Mouse (Mus musculus): ENCODE results near the gene Kcnma1. TPM values are rescaled to one million over a fixed set of nuclear protein-coding genes. Genes with fewer than 3 reads are reported as not detected.

The Kcnma1 gene
- total RNA-seq, 1 experiment from 2014 or later, result not detected

GRCm38 (mm10) chr14:23563180-23563579 lies 451.1 kb downstream of the Kcnma1 start:
- no peak for ATAC-seq (replicated peaks; ENCODE audit: low read depth, poor library complexity, severe bottlenecking)

GRCm38 (mm10) chr14:23555647-23556046 lies 458.6 kb downstream of the Kcnma1 start:
- no peak for ATAC-seq (replicated peaks; ENCODE audit: low read depth, poor library complexity, severe bottlenecking)

- ATAC-seq (replicated peaks; ENCODE audit: low read depth, poor library complexity, severe bottlenecking), result no peak
Observed at GRCm38 (mm10) chr14:23552252-23552974, 461.9 kb downstream of the Kcnma1 start.

- ATAC-seq (replicated peaks; ENCODE audit: low read depth, poor library complexity, severe bottlenecking), result no peak
Observed at GRCm38 (mm10) chr14:23550467-23550866, 463.8 kb downstream of the Kcnma1 start.

GRCm38 (mm10) chr14:23542131-23542530 lies 472.2 kb downstream of the Kcnma1 start:
- no peak for ATAC-seq (replicated peaks; ENCODE audit: low read depth, poor library complexity, severe bottlenecking)

GRCm38 (mm10) chr14:23539621-23540020 lies 474.7 kb downstream of the Kcnma1 start:
- no peak for ATAC-seq (replicated peaks; ENCODE audit: low read depth, poor library complexity, severe bottlenecking)

- ATAC-seq (replicated peaks; ENCODE audit: low read depth, poor library complexity, severe bottlenecking), result no peak
Observed at GRCm38 (mm10) chr14:23533346-23533745, 480.9 kb downstream of the Kcnma1 start.

- ATAC-seq (replicated peaks; ENCODE audit: low read depth, poor library complexity, severe bottlenecking), result no peak
Observed at GRCm38 (mm10) chr14:23531735-23532525, 482.4 kb downstream of the Kcnma1 start.

GRCm38 (mm10) chr14:23529720-23530119 lies 484.6 kb downstream of the Kcnma1 start:
- peak; percentile 76; the same call in 1 of the 2 replicates for ATAC-seq (replicated peaks; ENCODE audit: low read depth, poor library complexity, severe bottlenecking)

GRCm38 (mm10) chr14:23529229-23529628 lies 485.1 kb downstream of the Kcnma1 start:
- ATAC-seq (replicated peaks; ENCODE audit: low read depth, poor library complexity, severe bottlenecking), result no peak

GRCm38 (mm10) chr14:23525910-23526309 lies 488.4 kb downstream of the Kcnma1 start:
- ATAC-seq (replicated peaks; ENCODE audit: low read depth, poor library complexity, severe bottlenecking), result no peak

GRCm38 (mm10) chr14:23523825-23524491 lies 490.3 kb downstream of the Kcnma1 start:
- ATAC-seq (replicated peaks; ENCODE audit: low read depth, poor library complexity, severe bottlenecking), result no peak

- ATAC-seq (replicated peaks; ENCODE audit: low read depth, poor library complexity, severe bottlenecking), result no peak
Observed at GRCm38 (mm10) chr14:23522606-23523159, 491.6 kb downstream of the Kcnma1 start.

GRCm38 (mm10) chr14:23521080-23521684 lies 493.1 kb downstream of the Kcnma1 start:
- ATAC-seq (replicated peaks; ENCODE audit: low read depth, poor library complexity, severe bottlenecking), result no peak

GRCm38 (mm10) chr14:23517374-23517773 lies 496.9 kb downstream of the Kcnma1 start:
- ATAC-seq (replicated peaks; ENCODE audit: low read depth, poor library complexity, severe bottlenecking), result no peak

GRCm38 (mm10) chr14:23509792-23510191 lies 504.5 kb downstream of the Kcnma1 start:
- ATAC-seq (replicated peaks; ENCODE audit: low read depth, poor library complexity, severe bottlenecking), result no peak

- ATAC-seq (replicated peaks; ENCODE audit: low read depth, poor library complexity, severe bottlenecking), result no peak
Observed at GRCm38 (mm10) chr14:23502236-23502790, 512.0 kb downstream of the Kcnma1 start.

GRCm38 (mm10) chr14:23496801-23497200 lies 517.5 kb downstream of the Kcnma1 start:
- no peak for ATAC-seq (replicated peaks; ENCODE audit: low read depth, poor library complexity, severe bottlenecking)

GRCm38 (mm10) chr14:23496236-23496740 lies 518.0 kb downstream of the Kcnma1 start:
- no peak for ATAC-seq (replicated peaks; ENCODE audit: low read depth, poor library complexity, severe bottlenecking)

GRCm38 (mm10) chr14:23494496-23494800 lies 519.8 kb downstream of the Kcnma1 start:
- ATAC-seq (replicated peaks; ENCODE audit: low read depth, poor library complexity, severe bottlenecking), result no peak

All from common myeloid progenitor, adult 5-6 weeks (primary cell).